Mouse (Mus musculus): ENCODE measurements at regions not wholly inside any gene's neighbourhood (a gene's known extent, or its start where the extent isn't known, plus 50 kb on each side); places are given as distances from the start of the nearest gene placed in this dataset.

DNA sequence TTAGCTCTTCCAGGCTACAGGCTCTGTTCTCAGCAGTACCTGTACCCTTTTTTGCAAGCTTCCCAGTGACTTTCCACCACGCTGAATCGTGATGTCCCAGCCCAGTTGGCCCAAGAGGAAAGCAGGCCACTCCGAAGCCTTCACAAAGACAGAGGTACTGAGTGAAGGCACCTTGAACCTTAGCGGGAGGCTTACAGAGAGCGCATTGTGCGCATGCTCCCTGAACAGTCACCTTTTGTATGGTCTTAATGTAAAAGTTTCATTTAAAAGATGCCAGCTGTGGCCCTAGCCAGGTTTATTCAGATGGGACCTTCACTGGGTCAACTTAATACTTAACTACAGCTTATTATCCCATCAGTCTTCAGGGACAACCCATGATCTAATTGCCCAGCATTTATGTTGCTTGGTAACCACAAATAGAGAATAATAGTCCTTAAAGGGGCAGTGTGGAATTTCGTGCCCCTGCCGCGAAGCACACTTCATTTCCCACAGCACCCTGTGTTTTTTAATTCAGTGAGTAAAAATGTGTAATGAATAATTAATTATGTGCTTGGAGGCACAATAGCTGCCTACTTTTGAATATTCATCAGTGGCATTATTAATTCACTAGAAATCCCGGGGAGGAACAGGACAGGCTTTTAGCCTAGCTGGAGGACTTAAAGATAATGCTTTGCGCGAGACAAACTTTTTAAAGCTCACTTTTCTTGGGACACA, 111.3 kb upstream of the Vrk1 start:
- no peak for DNase-seq (ENCODE audit: low spot score)
- H3K9me3 ChIP-seq (replicated peaks): peaks cover 72% of the 10 kb centered on the region
- ATAC-seq (ENCODE audit: extremely low read depth, insufficient number of reproducible peaks, low FRiP score, poor library complexity, severe bottlenecking): no peak; the same call in 1 of the 2 replicates
- no peaks in the 10 kb centered on the region for H3K4me1 ChIP-seq (ENCODE audit: insufficient read depth, low read depth, low read length)
- H3K27me3 ChIP-seq (ENCODE audit: insufficient read depth, low read length): no peaks in the 10 kb centered on the region
- H3K36me3 ChIP-seq (replicated peaks): no peaks in the 10 kb centered on the region
- no peak for TF ChIP-seq GATA2 (IDR thresholded peaks at IDR 0.05; ENCODE audit: borderline replicate concordance, low read depth, low read length)
- TF ChIP-seq POLR2AphosphoS5 (IDR thresholded peaks at IDR 0.05; ENCODE audit: insufficient replicate concordance, low read depth, low read length): no peak
- TF ChIP-seq GATA1 (IDR thresholded peaks at IDR 0.05; ENCODE audit: borderline replicate concordance, low read length): no peak
- TF ChIP-seq TAL1 (conservative IDR thresholded peaks at IDR 0.05; ENCODE audit: low read depth, low read length): no peak
- no peak for TF ChIP-seq CTCF (IDR thresholded peaks at IDR 0.05; ENCODE audit: low read depth, low read length)
- no peak overlapping the region for H3K4me3 ChIP-seq (ENCODE audit: low read depth, low read length)

DNA sequence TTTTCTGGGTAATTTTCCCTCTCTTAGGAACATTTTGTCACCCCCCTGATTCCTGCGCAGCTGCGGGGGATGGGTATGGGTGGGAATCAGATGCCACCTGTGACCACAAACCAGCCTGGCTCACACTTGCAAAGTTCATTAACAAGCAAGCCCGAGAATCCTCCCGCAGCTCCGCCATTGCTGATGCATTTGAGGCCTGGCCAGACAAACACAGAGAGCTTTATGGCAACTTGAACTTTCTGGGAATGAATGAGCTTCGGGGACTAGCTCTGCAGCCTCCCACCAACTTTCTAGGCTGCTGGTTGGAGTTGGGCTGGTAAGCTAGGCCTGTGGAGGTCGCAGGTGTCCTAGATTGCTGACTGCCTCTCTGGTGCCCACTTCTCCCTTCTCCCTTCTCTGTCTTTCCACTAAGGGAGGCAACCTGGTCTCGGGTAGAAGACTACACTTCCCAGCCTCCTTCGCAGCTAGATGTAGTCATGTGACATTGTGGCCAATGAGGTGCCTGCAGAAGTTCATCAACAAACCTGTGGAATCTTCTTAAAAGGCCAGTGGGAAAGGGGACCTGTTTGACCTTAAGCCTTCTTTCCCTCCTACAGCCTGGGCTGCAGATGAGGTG, 110.6 kb upstream of the Vrk1 start:
- peaks cover 75% of the 10 kb centered on the region for H3K9me3 ChIP-seq (replicated peaks)
- DNase-seq (ENCODE audit: low spot score) (no peak), ATAC-seq (ENCODE audit: extremely low read depth, insufficient number of reproducible peaks, low FRiP score, poor library complexity, severe bottlenecking) (no peak)
- no peaks in the 10 kb centered on the region for H3K4me1 ChIP-seq (ENCODE audit: insufficient read depth, low read depth, low read length)
- no peak overlapping the region for H3K4me3 ChIP-seq (ENCODE audit: low read depth, low read length)
- H3K36me3 ChIP-seq (replicated peaks): no peaks in the 10 kb centered on the region
- TF ChIP-seq CTCF (IDR thresholded peaks at IDR 0.05; ENCODE audit: low read depth, low read length) (no peak), POLR2AphosphoS5 (IDR thresholded peaks at IDR 0.05; ENCODE audit: insufficient replicate concordance, low read depth, low read length) (no peak), GATA2 (IDR thresholded peaks at IDR 0.05; ENCODE audit: borderline replicate concordance, low read depth, low read length) (no peak)
- no peaks in the 10 kb centered on the region for H3K27me3 ChIP-seq (ENCODE audit: insufficient read depth, low read length)

DNA sequence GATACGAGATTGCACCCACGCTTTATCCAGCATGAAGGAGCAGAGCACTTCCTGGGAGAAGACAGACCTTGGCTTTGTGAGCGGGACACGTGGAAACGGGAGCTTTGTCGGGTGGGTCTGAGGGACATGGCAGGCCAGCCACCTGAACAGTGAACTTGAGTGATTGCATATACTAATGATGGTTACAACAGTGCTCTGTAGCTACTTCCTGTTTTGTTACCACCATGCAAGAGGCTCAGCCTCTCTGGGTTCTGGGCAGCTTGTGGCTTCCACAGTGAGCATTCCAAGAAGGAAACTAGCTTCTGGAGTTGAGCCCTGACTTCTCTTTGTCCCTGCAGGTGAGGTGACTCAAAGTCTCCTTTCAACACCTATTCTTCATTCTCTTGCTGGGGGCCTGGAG, 109.5 kb upstream of the Vrk1 start:
- Histone ChIP-seq H3K4me3 (ENCODE audit: low read depth, low read length) (no peak overlapping the region), H3K4me1 (ENCODE audit: insufficient read depth, low read depth, low read length) (no peaks in the 10 kb centered on the region), H3K36me3 (replicated peaks) (no peaks in the 10 kb centered on the region), H3K27me3 (ENCODE audit: insufficient read depth, low read length) (no peaks in the 10 kb centered on the region), H3K9me3 (replicated peaks) (peaks cover 76% of the 10 kb centered on the region)
- DNase-seq (ENCODE audit: low spot score): no peak
- ATAC-seq (ENCODE audit: extremely low read depth, insufficient number of reproducible peaks, low FRiP score, poor library complexity, severe bottlenecking): no peak
- TF ChIP-seq CTCF (IDR thresholded peaks at IDR 0.05; ENCODE audit: low read depth, low read length) (no peak), GATA1 (IDR thresholded peaks at IDR 0.05; ENCODE audit: borderline replicate concordance, low read length) (no peak), GATA2 (IDR thresholded peaks at IDR 0.05; ENCODE audit: borderline replicate concordance, low read depth, low read length) (no peak), POLR2AphosphoS5 (IDR thresholded peaks at IDR 0.05; ENCODE audit: insufficient replicate concordance, low read depth, low read length) (no peak), TAL1 (conservative IDR thresholded peaks at IDR 0.05; ENCODE audit: low read depth, low read length) (no peak)

DNA sequence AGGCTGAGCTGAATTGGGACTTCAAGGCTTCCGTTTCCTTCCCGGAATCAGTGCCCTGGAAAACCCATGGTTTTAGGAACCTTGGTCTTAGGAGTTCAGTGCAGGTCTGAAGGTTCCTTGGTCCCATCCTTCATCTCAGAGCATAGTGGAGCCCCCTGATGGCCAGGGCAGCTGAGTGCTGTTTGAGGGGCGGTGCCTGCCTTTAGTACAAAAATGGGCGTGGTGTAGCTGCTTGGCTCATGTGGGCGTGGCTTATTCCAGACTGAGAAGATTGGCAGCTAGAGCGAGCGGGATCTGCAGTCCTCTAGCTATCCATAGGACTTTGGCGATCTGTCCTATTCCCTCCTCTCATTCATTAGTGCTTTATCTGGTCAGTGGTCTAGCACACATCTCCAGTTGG, 107.0 kb upstream of the Vrk1 start:
- Histone ChIP-seq H3K36me3 (replicated peaks) (no peaks in the 10 kb centered on the region), H3K9me3 (replicated peaks) (peaks cover 70% of the 10 kb centered on the region), H3K4me1 (ENCODE audit: insufficient read depth, low read depth, low read length) (no peaks in the 10 kb centered on the region), H3K27me3 (ENCODE audit: insufficient read depth, low read length) (no peaks in the 10 kb centered on the region; the same call in 1 of the 2 replicates), H3K4me3 (ENCODE audit: low read depth, low read length) (no peak overlapping the region)
- TF ChIP-seq CTCF (IDR thresholded peaks at IDR 0.05; ENCODE audit: low read depth, low read length): no peak
- DNase-seq (ENCODE audit: low spot score): no peak
- ATAC-seq (ENCODE audit: extremely low read depth, insufficient number of reproducible peaks, low FRiP score, poor library complexity, severe bottlenecking): no peak

DNA sequence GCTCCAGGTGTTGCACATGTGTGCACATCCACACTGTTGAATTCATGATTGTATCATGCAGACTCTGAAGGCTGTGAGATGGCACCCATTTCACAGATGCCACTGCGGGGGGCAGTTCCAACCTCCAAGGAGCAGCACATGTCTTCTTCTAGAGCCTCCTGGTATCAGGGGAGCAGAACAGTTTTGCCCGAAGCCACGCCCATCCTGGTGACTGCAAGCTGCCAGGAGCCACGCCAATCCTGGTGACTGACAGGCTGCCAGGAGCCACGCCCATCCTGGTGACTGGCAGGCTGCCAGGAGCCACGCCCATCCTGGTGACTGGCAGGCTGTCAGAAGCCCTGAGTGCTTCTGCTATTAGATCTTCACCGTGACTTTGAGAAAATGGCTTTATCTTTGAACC, 103.4 kb upstream of the Vrk1 start:
- Histone ChIP-seq H3K36me3 (replicated peaks) (no peaks in the 10 kb centered on the region), H3K4me1 (ENCODE audit: insufficient read depth, low read depth, low read length) (no peaks in the 10 kb centered on the region), H3K9me3 (replicated peaks) (peaks cover 64% of the 10 kb centered on the region), H3K4me3 (ENCODE audit: low read depth, low read length) (no peak overlapping the region), H3K27me3 (ENCODE audit: insufficient read depth, low read length) (no peaks in the 10 kb centered on the region; the same call in 1 of the 2 replicates)
- no peak for DNase-seq (ENCODE audit: low spot score)
- TF ChIP-seq CTCF (IDR thresholded peaks at IDR 0.05; ENCODE audit: low read depth, low read length) (no peak), GATA1 (IDR thresholded peaks at IDR 0.05; ENCODE audit: borderline replicate concordance, low read length) (no peak), POLR2AphosphoS5 (IDR thresholded peaks at IDR 0.05; ENCODE audit: insufficient replicate concordance, low read depth, low read length) (no peak), GATA2 (IDR thresholded peaks at IDR 0.05; ENCODE audit: borderline replicate concordance, low read depth, low read length) (no peak), TAL1 (conservative IDR thresholded peaks at IDR 0.05; ENCODE audit: low read depth, low read length) (no peak)
- ATAC-seq (ENCODE audit: extremely low read depth, insufficient number of reproducible peaks, low FRiP score, poor library complexity, severe bottlenecking): no peak; the same call in 1 of the 2 replicates

DNA sequence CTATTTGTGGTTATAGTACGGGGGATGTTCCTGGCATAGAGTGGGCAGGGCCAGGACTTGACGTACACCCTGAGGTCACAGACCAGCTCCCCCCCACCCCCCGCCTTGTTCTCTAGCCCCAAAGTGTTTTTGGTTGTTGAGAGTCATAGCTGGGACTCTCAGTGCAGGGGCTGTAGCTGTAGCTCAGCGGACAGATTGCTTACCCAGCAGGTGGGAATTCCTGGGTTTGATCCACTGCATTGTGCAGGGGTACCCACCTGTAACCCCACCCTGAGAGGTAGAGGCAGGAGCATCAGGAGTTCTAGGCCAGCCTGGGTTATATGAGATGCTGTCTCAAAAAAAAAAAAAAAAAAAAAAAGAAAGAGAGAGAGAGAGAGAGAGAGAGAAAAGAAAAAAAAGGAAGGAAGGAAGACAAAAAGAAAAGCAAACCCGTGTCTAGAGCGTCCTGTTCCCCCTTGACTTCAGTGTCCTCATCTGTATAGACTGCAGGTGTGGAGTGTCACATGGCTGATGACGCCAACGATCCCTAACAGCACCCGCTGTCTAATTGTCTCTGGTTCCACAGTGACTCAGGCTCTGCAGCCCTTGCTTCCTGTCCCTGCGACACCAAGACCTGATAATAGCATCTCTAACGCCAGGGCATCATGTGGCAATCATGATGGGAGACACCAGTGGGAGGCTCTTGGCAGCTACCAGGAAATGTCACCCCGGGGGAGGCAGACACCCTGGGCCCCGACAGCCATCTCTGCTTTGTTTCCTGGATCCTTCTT, 102.0 kb upstream of the Vrk1 start:
- Histone ChIP-seq H3K4me1 (ENCODE audit: insufficient read depth, low read depth, low read length) (no peaks in the 10 kb centered on the region), H3K27me3 (ENCODE audit: insufficient read depth, low read length) (no peaks in the 10 kb centered on the region; the same call in 1 of the 2 replicates), H3K9me3 (replicated peaks) (peaks cover 70% of the 10 kb centered on the region), H3K36me3 (replicated peaks) (no peaks in the 10 kb centered on the region), H3K4me3 (ENCODE audit: low read depth, low read length) (no peak overlapping the region)
- TF ChIP-seq GATA1 (IDR thresholded peaks at IDR 0.05; ENCODE audit: borderline replicate concordance, low read length) (no peak), CTCF (IDR thresholded peaks at IDR 0.05; ENCODE audit: low read depth, low read length) (no peak), GATA2 (IDR thresholded peaks at IDR 0.05; ENCODE audit: borderline replicate concordance, low read depth, low read length) (no peak), TAL1 (conservative IDR thresholded peaks at IDR 0.05; ENCODE audit: low read depth, low read length) (no peak), POLR2AphosphoS5 (IDR thresholded peaks at IDR 0.05; ENCODE audit: insufficient replicate concordance, low read depth, low read length) (no peak)
- ATAC-seq (ENCODE audit: extremely low read depth, insufficient number of reproducible peaks, low FRiP score, poor library complexity, severe bottlenecking) (no peak), DNase-seq (ENCODE audit: low spot score) (no peak)

Data from G1E (cell line).